Mouse (Mus musculus): ENCODE data around the gene Usp12.

GRCm38 (mm10) chr5:146736970-146737495 lies 57.8 kb downstream of the Usp12 start:
- TF ChIP-seq POLR2A (IDR thresholded peaks at IDR 0.05; ENCODE audit: low read depth, low read length) (no peak), CTCF (IDR thresholded peaks at IDR 0.05; ENCODE audit: borderline replicate concordance, insufficient read depth, low read length) (no peak)
